Mouse (Mus musculus) G1E (cell line): ENCODE results near the gene Ccl20. TPM values are rescaled to one million over a fixed set of nuclear protein-coding genes. Genes with fewer than 3 reads are reported as not detected.

Source experiments
- ATAC-seq: 2 replicates; pipeline ENCODE4 v1.8.0; 2016; ENCODE audit warnings: mild to moderate bottlenecking; ENCODE audit not compliant: insufficient number of reproducible peaks, poor library complexity, low FRiP score, severe bottlenecking; ENCODE audit errors: extremely low read depth
- DNase-seq: peaks from one replicate; pipeline ENCODE4 v3.0.0; 2012; ENCODE audit warnings: low spot score
- H3K27me3 ChIP-seq: 2 replicates; pipeline ENCODE4 v1.6.1; 2012; ENCODE audit warnings: mild to moderate bottlenecking, low read length, inconsistent platforms; ENCODE audit not compliant: insufficient read depth
- H3K36me3 ChIP-seq: replicated peaks from 2 replicates; pipeline ENCODE3; 2012; ENCODE audit warnings: mild to moderate bottlenecking, inconsistent platforms
- H3K4me1 ChIP-seq: 2 replicates; pipeline ENCODE4 v1.6.1; 2012; ENCODE audit warnings: low read depth, low read length, inconsistent platforms, mixed read lengths; ENCODE audit not compliant: insufficient read depth
- H3K4me3 ChIP-seq: 2 replicates; pipeline ENCODE4 v1.5.1; 2012; ENCODE audit warnings: low read depth, mild to moderate bottlenecking, inconsistent platforms, low read length, moderate library complexity, mixed read lengths
- H3K9me3 ChIP-seq: replicated peaks from 2 replicates; pipeline ENCODE4 v1.6.1; 2012; ENCODE audit warnings: inconsistent platforms
- CTCF ChIP-seq: IDR thresholded peaks from 2 replicates; pipeline ENCODE4 v1.5.1; 2012; ENCODE audit warnings: low read depth, low read length, inconsistent platforms, mixed read lengths
- GATA1 ChIP-seq: IDR thresholded peaks from 2 replicates; pipeline ENCODE4 v1.6.1; 2012; ENCODE audit warnings: borderline replicate concordance, low read length, inconsistent platforms, mixed read lengths
- GATA2 ChIP-seq: IDR thresholded peaks from 2 replicates; pipeline ENCODE4 v1.6.1; 2012; ENCODE audit warnings: low read depth, low read length, inconsistent platforms, borderline replicate concordance
- POLR2AphosphoS5 ChIP-seq: IDR thresholded peaks from 2 replicates; pipeline ENCODE4 v1.6.1; 2012; ENCODE audit warnings: low read depth, low read length, inconsistent platforms; ENCODE audit not compliant: insufficient replicate concordance
- TAL1 ChIP-seq: conservative IDR thresholded peaks from 2 replicates; pipeline ENCODE4 v1.6.1; 2012; ENCODE audit warnings: low read depth, low read length, inconsistent platforms, mixed read lengths
- polyA plus RNA-seq: library from polyadenylated mRNA; stranded (reverse); fragments of >175 nt; gene quantifications from 2 replicates; pipeline ENCODE4 v1.2.3, GENCODE M21; 2012
- total RNA-seq, 2 experiments: library from RNA; stranded (forward) in 1 of 2; stranded (reverse) in 1 of 2; fragments of 200-1000 nt in 1 of 2; fragments of >200 nt in 1 of 2; fragmentation: Nextera tagmentation in 1 of 2; gene quantifications; 2 replicates each; pipeline ENCODE4 v1.2.3; 2014 to 2017

The Ccl20 gene
- total and polyA plus RNA-seq, 3 experiments = 0.66 TPM; not detected in 2

- Histone ChIP-seq H3K9me3 (no peaks in the 10 kb centered on the region), H3K4me1 (no peaks in the 10 kb centered on the region), H3K4me3 (no peak overlapping the region), H3K36me3 (no peaks in the 10 kb centered on the region), H3K27me3 (no peaks in the 10 kb centered on the region)
- ATAC-seq = no peak
- no peak for DNase-seq
- TF ChIP-seq POLR2AphosphoS5 = no peak
- no peak for TF ChIP-seq CTCF
- TF ChIP-seq TAL1 = no peak
- no peak for TF ChIP-seq GATA1
- TF ChIP-seq GATA2 = no peak
Observed at GRCm38 (mm10) chr1:83091268-83091667, 25.3 kb upstream of the Ccl20 start.

- H3K9me3 ChIP-seq = no peaks in the 10 kb centered on the region
- H3K4me3 ChIP-seq = no peak overlapping the region
- no peaks in the 10 kb centered on the region for H3K4me1 ChIP-seq
- no peaks in the 10 kb centered on the region; the same call in 1 of the 2 replicates for H3K27me3 ChIP-seq
- TF ChIP-seq GATA1 (no peak), POLR2AphosphoS5 (no peak), CTCF (no peak), GATA2 (no peak), TAL1 (no peak)
- DNase-seq = no peak
- no peak for ATAC-seq
- H3K36me3 ChIP-seq = no peaks in the 10 kb centered on the region
Observed at GRCm38 (mm10) chr1:83096935-83097334, 19.6 kb upstream of the Ccl20 start.

- H3K4me1 ChIP-seq = no peaks in the 10 kb centered on the region
- TF ChIP-seq GATA2 (no peak), TAL1 (no peak), GATA1 (no peak), POLR2AphosphoS5 (no peak), CTCF (no peak)
- H3K4me3 ChIP-seq = no peak overlapping the region
- ATAC-seq (no peak), DNase-seq (no peak)
- H3K9me3 ChIP-seq = no peaks in the 10 kb centered on the region
- no peaks in the 10 kb centered on the region; the same call in 1 of the 2 replicates for H3K27me3 ChIP-seq
- H3K36me3 ChIP-seq = no peaks in the 10 kb centered on the region
Observed at GRCm38 (mm10) chr1:83099160-83099559, 17.4 kb upstream of the Ccl20 start.

- DNase-seq = no peak
- TF ChIP-seq POLR2AphosphoS5 = no peak
- no peak for TF ChIP-seq CTCF
- no peak for TF ChIP-seq GATA2
- H3K36me3 ChIP-seq = no peaks in the 10 kb centered on the region
- H3K27me3 ChIP-seq = no peaks in the 10 kb centered on the region; the same call in 1 of the 2 replicates
- no peak overlapping the region for H3K4me3 ChIP-seq
- no peaks in the 10 kb centered on the region for H3K9me3 ChIP-seq
- H3K4me1 ChIP-seq = no peaks in the 10 kb centered on the region
- no peak for ATAC-seq
Observed at GRCm38 (mm10) chr1:83099580-83100137, 16.9 kb upstream of the Ccl20 start.

GRCm38 (mm10) chr1:83101891-83102290, 14.7 kb upstream of the Ccl20 start:
- no peak for DNase-seq
- no peaks in the 10 kb centered on the region for H3K4me1 ChIP-seq
- ATAC-seq = no peak

GRCm38 (mm10) chr1:83105464-83105863, 11.1 kb upstream of the Ccl20 start:
- no peak for TF ChIP-seq GATA2
- no peak for TF ChIP-seq CTCF
- no peak for TF ChIP-seq TAL1
- no peak for TF ChIP-seq GATA1
- no peak for TF ChIP-seq POLR2AphosphoS5
- Histone ChIP-seq H3K9me3 (no peaks in the 10 kb centered on the region), H3K36me3 (no peaks in the 10 kb centered on the region), H3K4me3 (no peak overlapping the region), H3K4me1 (no peaks in the 10 kb centered on the region), H3K27me3 (no peaks in the 10 kb centered on the region)
- no peak for ATAC-seq
- DNase-seq = no peak

More at GRCm38 (mm10) chr1:83101891-83102290, 14.7 kb upstream of the Ccl20 start:
- Histone ChIP-seq H3K4me3 (no peak overlapping the region), H3K36me3 (no peaks in the 10 kb centered on the region), H3K9me3 (no peaks in the 10 kb centered on the region), H3K27me3 (no peaks in the 10 kb centered on the region; the same call in 1 of the 2 replicates)
- TF ChIP-seq GATA2 (no peak), TAL1 (no peak), GATA1 (no peak), POLR2AphosphoS5 (no peak), CTCF (no peak)
